Mouse (Mus musculus): Measurements from ENCODE around the gene Irgc1. TPM values are rescaled to one million over a fixed set of nuclear protein-coding genes. Genes with fewer than 3 reads are reported as not detected.

Gene Irgc1
- total and polyA plus RNA-seq, 2 experiments from 2014 or later, result not detected

- Histone ChIP-seq H3K4me1 (ENCODE audit: insufficient read depth, low read length) (no peaks in the 10 kb centered on the region), H3K9ac (replicated peaks; ENCODE audit: low read length, poor library complexity, severe bottlenecking) (no peak overlapping the region), H3K27me3 (ENCODE audit: insufficient read depth, low read length) (no peaks in the 10 kb centered on the region), H3K9me3 (ENCODE audit: low read length) (no peaks in the 10 kb centered on the region), H3K4me2 (ENCODE audit: low read depth, low read length, poor library complexity, severe bottlenecking) (no peak overlapping the region), H3K4me3 (ENCODE audit: low read depth, low read length) (no peak overlapping the region), H3K36me3 (ENCODE audit: insufficient read depth, low read length) (peaks cover 7% of the 10 kb centered on the region; the same call in 1 of the 2 replicates), H3K27ac (ENCODE audit: low read depth, low read length) (no peak overlapping the region)
- TF ChIP-seq CTCF (IDR thresholded peaks at IDR 0.05), result no peak
- no peak for DNase-seq (ENCODE audit: low spot score)
- 95% methylated on average over 8 of the region's 8 CpGs for WGBS
- no peak for ATAC-seq (ENCODE audit: low FRiP score)
Observed at GRCm38 (mm10) chr7:24427168-24427567, 24.9 kb downstream of the Irgc1 start.

GRCm38 (mm10) chr7:24425919-24426318 is 26.2 kb downstream of the Irgc1 start:
- 87% methylated on average over 9 of the region's 9 CpGs for WGBS
- H3K27ac ChIP-seq (ENCODE audit: low read depth, low read length), result no peak overlapping the region
- H3K36me3 ChIP-seq (ENCODE audit: insufficient read depth, low read length), result peaks cover 8% of the 10 kb centered on the region; the same call in 1 of the 2 replicates
- H3K27me3 ChIP-seq (ENCODE audit: insufficient read depth, low read length), result no peaks in the 10 kb centered on the region
- no peak for ATAC-seq (ENCODE audit: low FRiP score)
- H3K4me3 ChIP-seq (ENCODE audit: low read depth, low read length), result no peak overlapping the region
- no peak for DNase-seq (ENCODE audit: low spot score)
- no peaks in the 10 kb centered on the region for H3K9me3 ChIP-seq (ENCODE audit: low read length)
- H3K4me2 ChIP-seq (ENCODE audit: low read depth, low read length, poor library complexity, severe bottlenecking), result no peak overlapping the region
- no peak for TF ChIP-seq CTCF (IDR thresholded peaks at IDR 0.05)
- no peaks in the 10 kb centered on the region for H3K4me1 ChIP-seq (ENCODE audit: insufficient read depth, low read length)
- no peak overlapping the region for H3K9ac ChIP-seq (replicated peaks; ENCODE audit: low read length, poor library complexity, severe bottlenecking)

GRCm38 (mm10) chr7:24423956-24424732 is 28.0 kb downstream of the Irgc1 start:
- TF ChIP-seq CTCF (IDR thresholded peaks at IDR 0.05), result no peak
- Histone ChIP-seq H3K36me3 (ENCODE audit: insufficient read depth, low read length) (peaks cover 8% of the 10 kb centered on the region; the same call in 1 of the 2 replicates), H3K9ac (replicated peaks; ENCODE audit: low read length, poor library complexity, severe bottlenecking) (no peak overlapping the region), H3K27me3 (ENCODE audit: insufficient read depth, low read length) (no peaks in the 10 kb centered on the region), H3K4me1 (ENCODE audit: insufficient read depth, low read length) (no peaks in the 10 kb centered on the region), H3K4me2 (ENCODE audit: low read depth, low read length, poor library complexity, severe bottlenecking) (no peak overlapping the region), H3K4me3 (ENCODE audit: low read depth, low read length) (no peak overlapping the region), H3K27ac (ENCODE audit: low read depth, low read length) (0 out of 2 replicates have a peak overlapping the region, but pooled peaks have one; percentile 20), H3K9me3 (ENCODE audit: low read length) (no peaks in the 10 kb centered on the region)
- DNase-seq (ENCODE audit: low spot score), result peak; percentile 75
- no peak for ATAC-seq (ENCODE audit: low FRiP score)
- WGBS, result 76% methylated on average over 12 of the region's 12 CpGs

- no peak overlapping the region for H3K4me3 ChIP-seq (ENCODE audit: low read depth, low read length)
- no peak for TF ChIP-seq CTCF (IDR thresholded peaks at IDR 0.05)
- DNase-seq (ENCODE audit: low spot score) (no peak), ATAC-seq (ENCODE audit: low FRiP score) (no peak)
- H3K36me3 ChIP-seq (ENCODE audit: insufficient read depth, low read length), result peaks cover 8% of the 10 kb centered on the region; the same call in 1 of the 2 replicates
- H3K4me1 ChIP-seq (ENCODE audit: insufficient read depth, low read length), result no peaks in the 10 kb centered on the region
- WGBS, result 90% methylated on average over 15 of the region's 15 CpGs
- no peak overlapping the region for H3K9ac ChIP-seq (replicated peaks; ENCODE audit: low read length, poor library complexity, severe bottlenecking)
- no peak overlapping the region for H3K4me2 ChIP-seq (ENCODE audit: low read depth, low read length, poor library complexity, severe bottlenecking)
- H3K9me3 ChIP-seq (ENCODE audit: low read length), result no peaks in the 10 kb centered on the region
- H3K27ac ChIP-seq (ENCODE audit: low read depth, low read length), result no peak overlapping the region
- no peaks in the 10 kb centered on the region for H3K27me3 ChIP-seq (ENCODE audit: insufficient read depth, low read length)
Observed at GRCm38 (mm10) chr7:24423107-24423763, 28.9 kb downstream of the Irgc1 start.

GRCm38 (mm10) chr7:24422251-24422650 is 29.8 kb downstream of the Irgc1 start:
- no peak for TF ChIP-seq CTCF (IDR thresholded peaks at IDR 0.05)
- ATAC-seq (ENCODE audit: low FRiP score), result no peak
- WGBS, result 48% methylated on average over 8 of the region's 8 CpGs
- no peaks in the 10 kb centered on the region for H3K27me3 ChIP-seq (ENCODE audit: insufficient read depth, low read length)
- H3K4me1 ChIP-seq (ENCODE audit: insufficient read depth, low read length), result no peaks in the 10 kb centered on the region
- no peak overlapping the region for H3K4me3 ChIP-seq (ENCODE audit: low read depth, low read length)
- DNase-seq (ENCODE audit: low spot score), result peak; percentile 54
- H3K4me2 ChIP-seq (ENCODE audit: low read depth, low read length, poor library complexity, severe bottlenecking), result no peak overlapping the region
- 0 out of 2 replicates have a peak overlapping the region, but pooled peaks have one; percentile 24 for H3K9ac ChIP-seq (replicated peaks; ENCODE audit: low read length, poor library complexity, severe bottlenecking)
- no peaks in the 10 kb centered on the region for H3K9me3 ChIP-seq (ENCODE audit: low read length)
- H3K27ac ChIP-seq (ENCODE audit: low read depth, low read length), result no peak overlapping the region
- H3K36me3 ChIP-seq (ENCODE audit: insufficient read depth, low read length), result peaks cover 8% of the 10 kb centered on the region; the same call in 1 of the 2 replicates

GRCm38 (mm10) chr7:24421648-24422047 is 30.4 kb downstream of the Irgc1 start:
- ATAC-seq (ENCODE audit: low FRiP score) (no peak), DNase-seq (ENCODE audit: low spot score) (peak; percentile 27)
- Histone ChIP-seq H3K4me2 (ENCODE audit: low read depth, low read length, poor library complexity, severe bottlenecking) (no peak overlapping the region), H3K9me3 (ENCODE audit: low read length) (no peaks in the 10 kb centered on the region), H3K4me3 (ENCODE audit: low read depth, low read length) (no peak overlapping the region), H3K36me3 (ENCODE audit: insufficient read depth, low read length) (peaks cover 13% of the 10 kb centered on the region), H3K27ac (ENCODE audit: low read depth, low read length) (no peak overlapping the region), H3K27me3 (ENCODE audit: insufficient read depth, low read length) (no peaks in the 10 kb centered on the region), H3K4me1 (ENCODE audit: insufficient read depth, low read length) (no peaks in the 10 kb centered on the region), H3K9ac (replicated peaks; ENCODE audit: low read length, poor library complexity, severe bottlenecking) (0 out of 2 replicates have a peak overlapping the region, but pooled peaks have one; percentile 24)
- WGBS, result 49% methylated on average over 7 of the region's 7 CpGs
- TF ChIP-seq CTCF (IDR thresholded peaks at IDR 0.05), result peak; percentile 52

All from midbrain, postnatal 0 days (tissue).